Mouse (Mus musculus): Measurements from ENCODE around the gene Fam234b. TPM values are rescaled to one million over a fixed set of nuclear protein-coding genes. Genes with fewer than 3 reads are reported as not detected.

The Fam234b gene
- polyA plus RNA-seq, 1 experiment from 2014 or later = 12.2 TPM

DNA sequence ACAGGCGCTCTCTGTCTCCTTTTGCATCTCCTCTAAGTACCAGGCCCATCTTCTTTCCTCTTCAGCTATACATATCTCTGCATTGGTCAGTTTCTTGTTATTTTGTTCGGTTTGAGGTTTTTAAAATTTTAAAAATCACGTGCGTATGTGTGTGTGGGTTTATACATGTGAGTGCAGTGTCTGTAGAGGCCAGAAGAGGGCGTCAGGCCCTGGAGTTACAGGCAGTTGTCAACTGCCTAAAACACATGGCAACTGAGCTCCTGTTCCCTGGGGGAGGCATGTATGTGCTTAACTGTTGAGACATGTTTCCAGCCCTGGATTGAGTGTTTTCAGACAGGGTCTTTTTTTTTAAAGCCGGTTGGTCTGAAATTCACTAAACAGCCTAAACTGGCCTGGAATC, 4.9 kb downstream of the Fam234b start:
- 90% methylated on average over 6 of the region's 6 CpGs for WGBS
- H3K4me2 ChIP-seq (ENCODE audit: low read depth, low read length) = no peak overlapping the region
- H3K27ac ChIP-seq (ENCODE audit: low read length) = no peak overlapping the region
- ATAC-seq (replicated peaks; ENCODE audit: extremely low read depth, insufficient read depth, low FRiP score) = no peak
- 0 out of 2 replicates have a peak, but pooled peaks cover under 1% of the 10 kb centered on the region for H3K4me1 ChIP-seq (ENCODE audit: control insufficient read depth, insufficient read depth, low read length)
- H3K9me3 ChIP-seq (replicated peaks; ENCODE audit: control insufficient read depth, low read length) = no peaks in the 10 kb centered on the region
- H3K4me3 ChIP-seq (ENCODE audit: low read length) = no peak overlapping the region
- no peaks in the 10 kb centered on the region for H3K36me3 ChIP-seq (ENCODE audit: control insufficient read depth, insufficient read depth)
- H3K9ac ChIP-seq (ENCODE audit: low read length) = no peak overlapping the region
- no peaks in the 10 kb centered on the region for H3K27me3 ChIP-seq (ENCODE audit: control insufficient read depth, insufficient read depth, low read length)

DNA sequence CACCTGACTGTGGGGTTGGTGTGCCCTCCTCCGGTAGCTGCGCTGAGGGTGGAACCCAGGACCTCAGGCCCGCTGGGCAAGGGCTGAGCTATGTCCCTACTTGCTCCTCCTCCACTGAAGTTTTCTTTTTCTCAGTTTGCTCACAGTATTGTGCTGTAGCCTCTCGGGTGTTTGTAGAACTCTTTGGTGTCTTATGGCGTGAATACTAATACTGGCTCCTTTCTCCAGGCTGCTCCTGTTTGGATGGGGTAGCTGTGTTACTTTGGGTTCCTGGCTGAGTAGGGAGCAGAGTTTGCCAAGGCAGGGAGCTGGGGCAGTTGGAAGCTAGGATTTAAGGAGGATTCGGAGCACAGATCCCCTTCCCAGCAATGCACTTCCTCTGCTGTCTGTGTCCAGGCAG, 6.0 kb downstream of the Fam234b start:
- Histone ChIP-seq H3K27ac (ENCODE audit: low read length) (no peak overlapping the region), H3K4me3 (ENCODE audit: low read length) (no peak overlapping the region), H3K27me3 (ENCODE audit: control insufficient read depth, insufficient read depth, low read length) (no peaks in the 10 kb centered on the region), H3K4me1 (ENCODE audit: control insufficient read depth, insufficient read depth, low read length) (no peaks in the 10 kb centered on the region), H3K9me3 (replicated peaks; ENCODE audit: control insufficient read depth, low read length) (no peaks in the 10 kb centered on the region), H3K36me3 (ENCODE audit: control insufficient read depth, insufficient read depth) (no peaks in the 10 kb centered on the region), H3K4me2 (ENCODE audit: low read depth, low read length) (no peak overlapping the region), H3K9ac (ENCODE audit: low read length) (no peak overlapping the region)
- 64% methylated on average over 6 of the region's 6 CpGs for WGBS
- ATAC-seq (replicated peaks; ENCODE audit: extremely low read depth, insufficient read depth, low FRiP score) = no peak

DNA sequence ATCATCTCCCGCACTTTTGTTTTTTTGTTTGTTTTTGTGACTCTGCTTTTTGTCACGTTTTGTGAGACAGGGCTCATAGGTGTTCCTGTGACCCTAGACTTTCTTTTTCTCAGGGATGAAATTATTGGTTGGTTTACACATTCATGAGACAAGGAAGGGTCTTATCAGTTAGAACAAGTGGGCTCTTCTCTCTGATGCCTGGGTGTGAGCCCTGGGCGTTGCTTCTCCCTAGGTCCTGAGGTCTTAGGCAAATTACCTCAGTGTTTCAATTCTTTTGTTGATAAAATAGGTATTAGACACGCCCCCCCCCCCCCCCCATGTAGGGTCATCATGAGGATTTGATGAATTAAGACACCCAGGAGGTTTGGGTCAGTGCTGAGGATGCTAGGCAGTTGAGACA, 7.1 kb downstream of the Fam234b start:
- ATAC-seq (replicated peaks; ENCODE audit: extremely low read depth, insufficient read depth, low FRiP score) = no peak
- H3K36me3 ChIP-seq (ENCODE audit: control insufficient read depth, insufficient read depth) = no peaks in the 10 kb centered on the region
- WGBS = 61% methylated on average over 4 of the region's 4 CpGs
- H3K4me1 ChIP-seq (ENCODE audit: control insufficient read depth, insufficient read depth, low read length) = no peaks in the 10 kb centered on the region
- no peak overlapping the region for H3K9ac ChIP-seq (ENCODE audit: low read length)
- H3K27ac ChIP-seq (ENCODE audit: low read length) = no peak overlapping the region
- H3K4me3 ChIP-seq (ENCODE audit: low read length) = no peak overlapping the region
- no peak overlapping the region for H3K4me2 ChIP-seq (ENCODE audit: low read depth, low read length)
- H3K9me3 ChIP-seq (replicated peaks; ENCODE audit: control insufficient read depth, low read length) = no peaks in the 10 kb centered on the region
- no peaks in the 10 kb centered on the region for H3K27me3 ChIP-seq (ENCODE audit: control insufficient read depth, insufficient read depth, low read length)

GRCm38 (mm10) chr6:135205802-135206201, 8.0 kb downstream of the Fam234b start:
- Histone ChIP-seq H3K9me3 (replicated peaks; ENCODE audit: control insufficient read depth, low read length) (no peaks in the 10 kb centered on the region), H3K27me3 (ENCODE audit: control insufficient read depth, insufficient read depth, low read length) (no peaks in the 10 kb centered on the region), H3K36me3 (ENCODE audit: control insufficient read depth, insufficient read depth) (no peaks in the 10 kb centered on the region), H3K27ac (ENCODE audit: low read length) (no peak overlapping the region), H3K4me2 (ENCODE audit: low read depth, low read length) (no peak overlapping the region), H3K4me3 (ENCODE audit: low read length) (no peak overlapping the region), H3K4me1 (ENCODE audit: control insufficient read depth, insufficient read depth, low read length) (no peaks in the 10 kb centered on the region), H3K9ac (ENCODE audit: low read length) (no peak overlapping the region)
- ATAC-seq (replicated peaks; ENCODE audit: extremely low read depth, insufficient read depth, low FRiP score) = no peak
- WGBS = 76% methylated on average over 4 of the region's 4 CpGs

- Histone ChIP-seq H3K36me3 (ENCODE audit: control insufficient read depth, insufficient read depth) (no peaks in the 10 kb centered on the region), H3K9me3 (replicated peaks; ENCODE audit: control insufficient read depth, low read length) (no peaks in the 10 kb centered on the region), H3K4me2 (ENCODE audit: low read depth, low read length) (no peak overlapping the region), H3K27me3 (ENCODE audit: control insufficient read depth, insufficient read depth, low read length) (no peaks in the 10 kb centered on the region), H3K4me1 (ENCODE audit: control insufficient read depth, insufficient read depth, low read length) (no peaks in the 10 kb centered on the region), H3K9ac (ENCODE audit: low read length) (no peak overlapping the region), H3K4me3 (ENCODE audit: low read length) (no peak overlapping the region), H3K27ac (ENCODE audit: low read length) (no peak overlapping the region)
- WGBS = 69% methylated on average over 8 of the region's 8 CpGs
- no peak for ATAC-seq (replicated peaks; ENCODE audit: extremely low read depth, insufficient read depth, low FRiP score)
Measured at GRCm38 (mm10) chr6:135206909-135207308, 9.1 kb downstream of the Fam234b start.

DNA sequence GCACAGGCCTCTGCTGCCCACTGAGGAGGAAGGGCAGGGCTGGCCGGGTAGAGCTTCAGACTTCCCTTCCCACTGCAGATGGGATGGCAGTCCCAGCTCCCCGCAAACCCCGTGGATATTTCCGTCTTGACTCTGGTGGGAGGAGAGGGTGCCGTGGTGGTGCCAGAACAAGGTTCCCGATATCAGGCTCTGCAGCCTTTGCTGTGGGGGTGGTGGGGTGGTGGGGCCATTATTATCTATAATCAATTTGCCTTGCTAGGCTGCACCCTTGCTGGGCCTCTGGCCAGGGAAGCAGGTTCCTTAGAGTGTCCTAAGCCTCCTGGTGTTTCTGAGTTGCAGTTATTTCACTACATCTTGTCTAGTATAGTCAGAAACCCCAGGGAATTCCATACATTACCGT, 13.4 kb downstream of the Fam234b start:
- Histone ChIP-seq H3K9ac (ENCODE audit: low read length) (no peak overlapping the region), H3K36me3 (ENCODE audit: control insufficient read depth, insufficient read depth) (no peaks in the 10 kb centered on the region), H3K9me3 (replicated peaks; ENCODE audit: control insufficient read depth, low read length) (no peaks in the 10 kb centered on the region), H3K4me3 (ENCODE audit: low read length) (no peak overlapping the region), H3K4me2 (ENCODE audit: low read depth, low read length) (no peak overlapping the region), H3K4me1 (ENCODE audit: control insufficient read depth, insufficient read depth, low read length) (no peaks in the 10 kb centered on the region), H3K27me3 (ENCODE audit: control insufficient read depth, insufficient read depth, low read length) (no peaks in the 10 kb centered on the region), H3K27ac (ENCODE audit: low read length) (no peak overlapping the region)
- 75% methylated on average over 7 of the region's 7 CpGs for WGBS
- no peak for ATAC-seq (replicated peaks; ENCODE audit: extremely low read depth, insufficient read depth, low FRiP score)

DNA sequence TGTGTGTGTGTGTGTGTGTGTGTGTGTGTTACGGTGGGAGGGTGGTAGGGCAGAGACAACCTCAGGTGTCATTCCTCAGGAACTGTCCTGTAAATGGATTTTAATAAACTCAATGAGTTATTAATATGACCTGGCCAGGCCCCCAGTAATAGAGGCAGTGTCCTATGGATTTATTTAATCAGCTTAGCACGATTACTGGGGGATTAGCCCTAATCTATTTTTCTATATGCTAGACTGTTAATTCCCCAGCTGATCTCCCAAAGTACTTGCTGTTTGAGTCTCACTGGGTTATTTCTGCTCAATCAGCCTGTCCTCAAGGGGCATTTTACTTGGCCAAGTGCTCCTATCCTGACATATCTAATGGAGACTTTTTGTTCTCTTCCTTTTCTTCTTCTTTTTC, 14.9 kb downstream of the Fam234b start:
- no peaks in the 10 kb centered on the region for H3K4me1 ChIP-seq (ENCODE audit: control insufficient read depth, insufficient read depth, low read length)
- no peaks in the 10 kb centered on the region for H3K36me3 ChIP-seq (ENCODE audit: control insufficient read depth, insufficient read depth)
- no peaks in the 10 kb centered on the region for H3K27me3 ChIP-seq (ENCODE audit: control insufficient read depth, insufficient read depth, low read length)
- no peak for ATAC-seq (replicated peaks; ENCODE audit: extremely low read depth, insufficient read depth, low FRiP score)
- no peak overlapping the region for H3K27ac ChIP-seq (ENCODE audit: low read length)
- H3K9me3 ChIP-seq (replicated peaks; ENCODE audit: control insufficient read depth, low read length) = no peaks in the 10 kb centered on the region
- H3K4me2 ChIP-seq (ENCODE audit: low read depth, low read length) = no peak overlapping the region
- H3K9ac ChIP-seq (ENCODE audit: low read length) = no peak overlapping the region
- H3K4me3 ChIP-seq (ENCODE audit: low read length) = no peak overlapping the region
- 62% methylated on average over 2 of the region's 2 CpGs for WGBS

- no peaks in the 10 kb centered on the region for H3K9me3 ChIP-seq (replicated peaks; ENCODE audit: control insufficient read depth, low read length)
- no peak overlapping the region for H3K4me3 ChIP-seq (ENCODE audit: low read length)
- H3K4me1 ChIP-seq (ENCODE audit: control insufficient read depth, insufficient read depth, low read length) = no peaks in the 10 kb centered on the region
- no peaks in the 10 kb centered on the region for H3K27me3 ChIP-seq (ENCODE audit: control insufficient read depth, insufficient read depth, low read length)
- H3K9ac ChIP-seq (ENCODE audit: low read length) = no peak overlapping the region
- WGBS = 58% methylated on average over 8 of the region's 8 CpGs
- 0 out of 2 replicates have a peak, but pooled peaks have one; percentile 39 for ATAC-seq (replicated peaks; ENCODE audit: extremely low read depth, insufficient read depth, low FRiP score)
- no peaks in the 10 kb centered on the region for H3K36me3 ChIP-seq (ENCODE audit: control insufficient read depth, insufficient read depth)
- H3K27ac ChIP-seq (ENCODE audit: low read length) = no peak overlapping the region
- no peak overlapping the region for H3K4me2 ChIP-seq (ENCODE audit: low read depth, low read length)
Measured at GRCm38 (mm10) chr6:135218330-135218729, 20.6 kb downstream of the Fam234b start.

- H3K4me2 ChIP-seq (ENCODE audit: low read depth, low read length) = no peak overlapping the region
- no peaks in the 10 kb centered on the region for H3K9me3 ChIP-seq (replicated peaks; ENCODE audit: control insufficient read depth, low read length)
- no peaks in the 10 kb centered on the region for H3K36me3 ChIP-seq (ENCODE audit: control insufficient read depth, insufficient read depth)
- ATAC-seq (replicated peaks; ENCODE audit: extremely low read depth, insufficient read depth, low FRiP score) = no peak
- H3K4me3 ChIP-seq (ENCODE audit: low read length) = no peak overlapping the region
- 79% methylated on average over 5 of the region's 5 CpGs for WGBS
- no peaks in the 10 kb centered on the region for H3K27me3 ChIP-seq (ENCODE audit: control insufficient read depth, insufficient read depth, low read length)
- H3K27ac ChIP-seq (ENCODE audit: low read length) = no peak overlapping the region
- H3K9ac ChIP-seq (ENCODE audit: low read length) = no peak overlapping the region
- H3K4me1 ChIP-seq (ENCODE audit: control insufficient read depth, insufficient read depth, low read length) = peaks cover under 1% of the 10 kb centered on the region; the same call in 1 of the 2 replicates
Measured at GRCm38 (mm10) chr6:135219916-135220315, 22.1 kb downstream of the Fam234b start.

Measured in heart, embryonic 16.5 days (tissue).